Mouse (Mus musculus): ENCODE results near the gene Fam204a.

- TF ChIP-seq CTCF (IDR thresholded peaks at IDR 0.05; ENCODE audit: low read depth, low read length) (no peak), TAL1 (conservative IDR thresholded peaks at IDR 0.05; ENCODE audit: low read depth, low read length) (no peak), GATA1 (IDR thresholded peaks at IDR 0.05; ENCODE audit: borderline replicate concordance, low read length) (no peak)
These were observed 16.1 kb upstream of the Fam204a start for GRCm38 (mm10) chr19:60242620-60243019.
